Mouse (Mus musculus): ENCODE measurements around the gene Wwc1.

DNA sequence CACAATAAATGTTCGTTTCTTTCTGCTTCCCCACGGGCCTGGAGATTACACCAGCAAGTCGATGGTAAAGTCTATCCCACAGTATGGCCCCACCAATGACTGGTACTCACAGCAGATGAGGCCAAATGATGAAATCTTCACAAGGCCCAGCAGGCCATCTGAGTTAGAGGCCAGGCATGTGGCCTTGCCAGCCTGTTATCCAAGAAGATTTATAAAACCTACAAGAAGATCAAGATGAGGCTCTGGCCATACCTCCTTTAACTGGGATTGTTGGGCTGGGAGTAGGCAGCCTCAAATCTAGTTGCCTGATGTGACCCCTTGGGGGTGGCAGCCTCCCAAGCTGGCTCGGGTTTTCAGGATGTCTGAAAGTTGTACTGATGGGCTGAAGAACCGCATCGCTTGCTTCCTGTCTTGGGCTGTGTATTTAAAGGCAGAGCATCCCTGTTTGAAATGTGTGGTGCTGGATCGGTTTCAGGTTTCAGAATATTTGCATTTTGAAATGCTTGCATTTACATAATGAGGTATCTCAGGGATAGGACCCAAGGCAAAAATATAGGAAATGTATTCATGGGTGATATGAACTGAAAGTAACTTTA, 75.3 kb downstream of the Wwc1 start:
- TF ChIP-seq CTCF (IDR thresholded peaks at IDR 0.05; ENCODE audit: low read depth, low read length) (no peak), POLR2A (IDR thresholded peaks at IDR 0.05; ENCODE audit: borderline replicate concordance, low read depth, low read length) (no peak)

Data from bone marrow macrophage, adult 2 months (primary cell).